Mouse (Mus musculus) spleen, postnatal 36 days (tissue): ENCODE measurements around the gene Tcte1.

Experiments used
- DNase-seq, 2 experiments: peaks; one replicate each; pipeline ENCODE4 v3.0.0; 2022; ENCODE audit warnings: low spot score in 2 of 2, mixed read lengths in 1 of 2

Tcte1 gene

GRCm38 (mm10) chr17:45547461-45548190 is 24.4 kb downstream of the Tcte1 start:
- DNase-seq: no peak

GRCm38 (mm10) chr17:45548541-45549512 is 25.6 kb downstream of the Tcte1 start:
- no peak for DNase-seq

- DNase-seq: no peak
Measured at GRCm38 (mm10) chr17:45549617-45550181, 26.5 kb downstream of the Tcte1 start, which contains the start of gene Tmem151b. Tmem151b (minus strand) TSS chr17:45549677.

- no peak for DNase-seq
Measured at GRCm38 (mm10) chr17:45550253-45550652, 27.0 kb downstream of the Tcte1 start.

- DNase-seq: no peak
Measured at GRCm38 (mm10) chr17:45551249-45551796, 28.1 kb downstream of the Tcte1 start.

- peak; percentile 66 to 71 for DNase-seq
Measured at GRCm38 (mm10) chr17:45551816-45552451, 28.7 kb downstream of the Tcte1 start.

GRCm38 (mm10) chr17:45553065-45553464 is 29.8 kb downstream of the Tcte1 start:
- no peak for DNase-seq

GRCm38 (mm10) chr17:45554420-45554819 is 31.2 kb downstream of the Tcte1 start:
- peak; percentile 50 to 52 for DNase-seq

GRCm38 (mm10) chr17:45555452-45556106 is 32.3 kb downstream of the Tcte1 start, which contains the start of gene Nfkbie:
Nfkbie (plus strand) TSS chr17:45555703.
- DNase-seq: peak; percentile 98

- DNase-seq: peak in 1 of 2 experiments; percentile 28
Measured at GRCm38 (mm10) chr17:45556107-45556489, 32.9 kb downstream of the Tcte1 start.

GRCm38 (mm10) chr17:45556514-45557245 is 33.4 kb downstream of the Tcte1 start:
- peak; percentile 68 for DNase-seq

GRCm38 (mm10) chr17:45557246-45557824 is 34.1 kb downstream of the Tcte1 start:
- DNase-seq: peak; percentile 53 to 55

- peak; percentile 65 to 66 for DNase-seq
Measured at GRCm38 (mm10) chr17:45557998-45558862, 35.0 kb downstream of the Tcte1 start.

- DNase-seq: peak; percentile 51 to 55
Measured at GRCm38 (mm10) chr17:45559732-45560525, 36.7 kb downstream of the Tcte1 start.

GRCm38 (mm10) chr17:45563216-45563615 is 40.0 kb downstream of the Tcte1 start:
- DNase-seq: peak in 1 of 2 experiments; percentile 34

GRCm38 (mm10) chr17:45563655-45564530 is 40.7 kb downstream of the Tcte1 start, which contains the start of gene Slc35b2:
Slc35b2 (plus strand) TSS chr17:45563874.
- peak; percentile 86 for DNase-seq
